Mouse (Mus musculus) embryonic facial prominence, embryonic 11.5 days (tissue): ENCODE measurements around the gene Prex1. TPM values are rescaled to one million over a fixed set of nuclear protein-coding genes. Genes with fewer than 3 reads are reported as not detected.

ENCODE experiments used
- ATAC-seq: fragments of 200-750 bp; cut with Nextera tagmentation; replicated peaks from 2 replicates; pipeline ENCODE4 v1.8.0; 2017; ENCODE audit warnings: low read depth; ENCODE audit not compliant: insufficient number of reproducible peaks, low FRiP score, low TSS enrichment
- DNase-seq: peaks from one replicate; pipeline ENCODE4 v3.0.0-alpha.2; 2015; ENCODE audit warnings: low spot score
- H3K27ac ChIP-seq: fragments of 300-500 bp; sonication (generic); replicated peaks from 2 replicates; pipeline ENCODE4 v1.5.1; 2014; ENCODE audit warnings: mild to moderate bottlenecking, low read depth, low read length, control low read depth
- H3K27me3 ChIP-seq: fragments of 300-500 bp; sonication (generic); 2 replicates; pipeline ENCODE4 v1.6.1; 2014; ENCODE audit warnings: mild to moderate bottlenecking, low read length, moderate library complexity, mixed read lengths; ENCODE audit not compliant: control insufficient read depth, insufficient read depth
- H3K36me3 ChIP-seq: fragments of 300-500 bp; sonication (generic); replicated peaks from 2 replicates; pipeline ENCODE4 v1.6.1; 2014; ENCODE audit warnings: low read depth, mild to moderate bottlenecking, low read length, moderate library complexity, mixed read lengths; ENCODE audit not compliant: control insufficient read depth, insufficient read depth
- H3K4me1 ChIP-seq: fragments of 300-500 bp; sonication (generic); 2 replicates; pipeline ENCODE4 v1.6.1; 2014; ENCODE audit warnings: low read length, mixed read lengths; ENCODE audit not compliant: control insufficient read depth, insufficient read depth
- H3K4me2 ChIP-seq: fragments of 300-500 bp; sonication (generic); 2 replicates; pipeline ENCODE4 v1.6.1; 2014; ENCODE audit warnings: low read depth, mild to moderate bottlenecking, control low read depth, low read length, moderate library complexity
- H3K4me3 ChIP-seq: fragments of 300-500 bp; sonication (generic); 2 replicates; pipeline ENCODE4 v1.5.1; 2014; ENCODE audit warnings: low read depth, low read length, control low read depth
- H3K9ac ChIP-seq: fragments of 300-500 bp; sonication (generic); replicated peaks from 2 replicates; pipeline ENCODE4 v1.6.1; 2014; ENCODE audit warnings: mild to moderate bottlenecking, control low read depth, low read length
- H3K9me3 ChIP-seq: fragments of 300-500 bp; sonication (generic); replicated peaks from 2 replicates; pipeline ENCODE4 v1.6.1; 2016; ENCODE audit warnings: mild to moderate bottlenecking, low read length, inconsistent platforms, mixed read lengths; ENCODE audit not compliant: control insufficient read depth
- WGBS: fragments of 180-500 bp; shearing (Covaris S2); extraction: QIAGEN DNeasy Blood & Tissue Kit; methylation state at CpG from one replicate; pipeline ENCODE4 v1.1.7; 2014; 5-methylcytosine and 5-hydroxymethylcytosine counted together
- polyA plus RNA-seq: library from polyadenylated mRNA; unstranded; fragments of >200 nt; fragmentation: Nextera tagmentation; extraction: Ambion mirVana; gene quantifications from 2 replicates; pipeline ENCODE4 v1.2.1, GENCODE M21; 2014

The Prex1 gene
- polyA plus RNA-seq, 1 experiment from 2014 or later = 15.5 TPM

DNA sequence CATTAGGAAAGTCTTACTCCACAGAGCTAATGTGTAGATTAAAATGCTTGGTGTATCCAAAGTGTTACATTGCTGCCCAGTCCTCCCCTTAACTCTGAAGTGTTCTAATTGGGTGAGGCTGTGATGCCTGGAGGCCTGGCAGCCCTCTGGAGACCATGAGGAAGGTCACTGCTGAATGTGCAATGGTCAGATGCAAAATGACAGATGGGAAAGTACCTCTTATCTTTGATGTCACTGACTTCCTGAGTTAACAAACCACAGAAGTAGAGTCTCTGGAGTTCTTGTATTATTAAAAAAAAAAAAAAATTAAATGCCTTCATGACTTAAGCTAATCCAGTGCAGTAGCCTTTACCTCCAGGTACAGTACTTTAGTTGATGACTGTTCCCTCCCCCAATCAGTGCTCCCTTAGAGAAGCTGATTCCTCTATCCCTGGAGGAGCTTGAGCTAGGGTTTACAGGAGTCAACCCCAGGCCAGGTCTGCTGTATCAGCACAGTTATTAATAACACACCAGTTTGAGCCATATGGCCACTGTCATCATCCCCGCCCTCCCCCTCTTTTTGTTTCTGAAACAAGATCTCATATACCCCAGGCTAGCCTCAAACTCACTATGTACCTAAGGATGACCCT lies 5.8 kb upstream of the Prex1 start:
- H3K27ac ChIP-seq = no peak overlapping the region
- H3K36me3 ChIP-seq = no peaks in the 10 kb centered on the region
- no peaks in the 10 kb centered on the region for H3K4me1 ChIP-seq
- no peak overlapping the region for H3K9ac ChIP-seq
- H3K27me3 ChIP-seq = no peaks in the 10 kb centered on the region
- no peak overlapping the region for H3K4me2 ChIP-seq
- no peak overlapping the region for H3K4me3 ChIP-seq
- no peaks in the 10 kb centered on the region for H3K9me3 ChIP-seq
- WGBS = 86% methylated on average over 1 of the region's 1 CpGs
- DNase-seq (no peak), ATAC-seq (no peak)

- WGBS = 56% methylated on average over 7 of the region's 7 CpGs
- Histone ChIP-seq H3K4me2 (no peak overlapping the region), H3K9ac (no peak overlapping the region), H3K36me3 (no peaks in the 10 kb centered on the region), H3K4me3 (no peak overlapping the region), H3K4me1 (peaks cover 4% of the 10 kb centered on the region), H3K27ac (no peak overlapping the region), H3K27me3 (no peaks in the 10 kb centered on the region), H3K9me3 (no peaks in the 10 kb centered on the region)
- ATAC-seq (no peak), DNase-seq (no peak)
Measured at GRCm38 (mm10) chr2:166716067-166716466, 2.4 kb upstream of the Prex1 start.

DNA sequence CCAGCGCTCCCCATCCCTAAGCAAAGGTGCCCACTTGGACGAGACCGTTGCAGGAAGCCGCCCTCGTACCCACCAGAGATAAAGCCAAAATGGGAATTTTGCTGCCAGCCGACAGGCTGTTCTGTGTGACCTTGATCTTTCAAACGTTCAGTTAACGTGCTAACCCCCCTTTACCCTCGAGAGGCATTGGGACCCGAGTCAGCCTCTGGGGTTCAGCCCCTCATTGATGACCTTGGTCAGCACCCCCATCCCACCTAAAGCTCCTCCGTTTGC lies 731 bp upstream of the Prex1 start:
- no peaks in the 10 kb centered on the region for H3K9me3 ChIP-seq
- H3K27me3 ChIP-seq = no peaks in the 10 kb centered on the region
- H3K4me3 ChIP-seq = peak overlapping the region; percentile 43
- ATAC-seq (no peak), DNase-seq (no peak)
- peak overlapping the region; percentile 71 for H3K4me2 ChIP-seq
- H3K9ac ChIP-seq = peak overlapping the region; percentile 64
- peaks cover 4% of the 10 kb centered on the region for H3K4me1 ChIP-seq
- no peaks in the 10 kb centered on the region for H3K36me3 ChIP-seq
- no peak overlapping the region for H3K27ac ChIP-seq
- WGBS = 8% methylated on average over 11 of the region's 11 CpGs

DNA sequence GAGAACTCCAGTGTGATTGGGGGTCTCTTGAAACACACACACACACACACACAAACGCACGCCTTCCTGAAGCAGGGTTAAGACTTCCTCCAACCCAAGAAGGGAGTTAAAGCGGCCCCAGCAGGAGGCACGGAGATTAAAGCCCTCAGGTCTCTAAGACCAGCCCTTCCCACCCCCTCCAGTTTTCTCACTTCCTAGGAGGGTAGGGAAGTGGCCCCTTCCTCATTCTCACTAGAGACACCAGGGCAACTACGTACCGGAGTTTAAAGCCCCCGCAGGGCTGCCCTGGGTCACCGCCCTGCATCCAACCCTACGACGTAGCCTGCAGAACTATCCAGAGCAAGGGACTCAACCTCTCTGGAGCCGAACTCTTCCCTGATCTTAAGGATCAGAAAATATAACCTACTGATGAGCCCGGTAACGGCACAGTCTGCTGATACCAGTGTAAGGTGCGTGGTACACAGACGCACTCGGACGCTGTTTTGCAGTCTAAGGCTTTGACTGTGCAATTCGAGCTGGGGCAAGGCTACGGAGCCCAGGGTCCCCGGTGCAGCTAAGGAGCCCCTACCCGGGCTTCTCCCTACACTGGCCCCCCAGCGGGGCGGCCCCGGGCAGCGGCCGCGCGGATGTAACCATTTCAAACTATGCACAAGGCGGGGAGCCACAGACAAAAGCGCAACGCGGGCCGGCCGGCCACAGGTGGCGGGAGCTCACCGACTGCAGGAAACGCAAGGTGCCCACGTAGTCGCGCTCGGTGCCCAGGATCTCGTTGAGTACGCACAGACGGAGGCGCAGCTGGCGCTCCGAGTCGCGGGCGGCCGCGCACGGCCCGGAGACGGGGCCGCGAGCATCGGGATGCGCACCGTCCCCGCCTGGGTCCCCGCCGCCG lies 587 bp downstream of the Prex1 start:
- ATAC-seq (peak; percentile 55), DNase-seq (peak; percentile 63)
- no peaks in the 10 kb centered on the region for H3K9me3 ChIP-seq
- H3K27ac ChIP-seq = 0 out of 2 replicates have a peak overlapping the region, but pooled peaks have one; percentile 17
- peaks cover 4% of the 10 kb centered on the region for H3K4me1 ChIP-seq
- H3K4me3 ChIP-seq = peak overlapping the region; percentile 73
- H3K9ac ChIP-seq = peak overlapping the region; percentile 66
- H3K27me3 ChIP-seq = no peaks in the 10 kb centered on the region
- under 1% methylated on average over 52 of the region's 64 CpGs for WGBS
- no peaks in the 10 kb centered on the region for H3K36me3 ChIP-seq
- H3K4me2 ChIP-seq = peak overlapping the region; percentile 70

DNA sequence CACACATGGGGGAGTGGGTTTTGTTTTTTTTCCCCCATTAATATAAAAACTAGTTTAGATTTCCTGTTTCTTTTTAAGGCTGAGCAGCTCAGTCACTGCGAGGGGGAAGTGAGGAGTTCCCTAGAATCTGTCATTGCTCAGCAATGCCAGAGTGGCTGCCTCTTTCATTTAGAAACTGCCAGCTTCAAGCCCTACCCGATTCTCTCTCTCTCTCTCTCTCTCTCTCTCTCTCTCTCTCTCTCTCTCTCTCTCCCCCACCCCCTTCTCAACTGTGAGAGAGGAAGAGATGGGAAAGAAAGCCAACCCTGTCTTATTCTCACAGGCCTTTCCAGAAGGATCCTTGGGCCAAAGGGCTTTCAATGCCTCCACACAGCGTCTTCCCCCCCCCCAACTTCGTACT lies 1.3 kb downstream of the Prex1 start:
- Histone ChIP-seq H3K36me3 (no peaks in the 10 kb centered on the region), H3K9me3 (no peaks in the 10 kb centered on the region), H3K27me3 (no peaks in the 10 kb centered on the region), H3K4me3 (peak overlapping the region; percentile 73), H3K4me1 (peaks cover 4% of the 10 kb centered on the region), H3K27ac (no peak overlapping the region), H3K4me2 (peak overlapping the region; percentile 70), H3K9ac (peak overlapping the region; percentile 66)
- 0% methylated on average over 4 of the region's 4 CpGs for WGBS
- DNase-seq (peak; percentile 28), ATAC-seq (no peak)

DNA sequence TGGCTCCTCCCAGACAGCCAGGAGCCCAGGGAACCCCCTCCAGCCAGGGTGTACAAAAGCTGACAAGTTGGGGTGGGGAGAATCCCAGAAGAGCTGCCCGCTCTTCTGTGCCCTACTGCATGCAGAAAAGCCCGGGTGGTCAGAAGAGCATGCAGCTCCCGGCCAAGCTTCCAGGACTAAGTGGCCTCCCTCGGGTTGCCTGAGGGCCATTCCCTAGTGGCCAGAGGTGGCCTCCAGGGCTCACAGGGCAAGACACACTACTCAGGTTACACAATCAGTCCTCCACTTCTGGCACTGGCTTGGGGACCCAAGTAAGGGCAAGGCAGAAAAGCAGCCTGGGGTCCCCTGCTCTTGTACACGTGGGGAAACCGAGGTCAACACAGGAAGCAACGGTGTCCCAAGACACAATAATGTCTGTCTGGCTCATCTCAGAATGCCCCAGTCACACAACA lies 1.9 kb downstream of the Prex1 start:
- no peak for DNase-seq
- H3K9ac ChIP-seq = peak overlapping the region; percentile 29

DNA sequence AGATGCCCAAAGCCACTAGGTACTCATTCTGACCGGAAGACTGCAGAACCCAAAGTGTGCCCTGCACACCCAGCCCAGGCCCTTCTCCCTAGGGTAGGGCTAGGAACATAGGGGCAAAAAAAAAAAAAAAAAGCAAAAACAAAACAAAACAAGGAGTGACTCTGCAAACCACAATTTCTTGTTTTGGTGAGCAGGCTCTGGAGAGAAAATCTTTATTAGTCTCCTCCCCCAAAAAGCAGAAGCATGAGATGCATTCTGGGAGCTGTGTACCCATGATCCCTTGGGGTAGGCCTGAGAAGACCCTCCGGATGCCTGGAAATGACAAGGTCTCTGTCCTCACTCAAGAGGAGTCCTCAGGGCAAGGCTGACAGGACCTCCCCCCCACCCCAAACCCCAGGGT lies 3.7 kb downstream of the Prex1 start:
- Histone ChIP-seq H3K36me3 (peaks cover 1% of the 10 kb centered on the region), H3K9me3 (no peaks in the 10 kb centered on the region), H3K27ac (no peak overlapping the region), H3K27me3 (no peaks in the 10 kb centered on the region), H3K4me1 (peaks cover 4% of the 10 kb centered on the region), H3K4me3 (no peak overlapping the region), H3K9ac (no peak overlapping the region), H3K4me2 (no peak overlapping the region)
- no peak for DNase-seq
- ATAC-seq = no peak
- 94% methylated on average over 2 of the region's 2 CpGs for WGBS

More for the DNA sequence above, 1.9 kb downstream of the Prex1 start:
- peak overlapping the region; percentile 73 for H3K4me3 ChIP-seq
- H3K27me3 ChIP-seq = no peaks in the 10 kb centered on the region
- no peak for ATAC-seq
- H3K4me1 ChIP-seq = peaks cover 4% of the 10 kb centered on the region
- H3K9me3 ChIP-seq = no peaks in the 10 kb centered on the region
- H3K27ac ChIP-seq = no peak overlapping the region
- peak overlapping the region; percentile 70 for H3K4me2 ChIP-seq
- WGBS = 10% methylated on average over 7 of the region's 7 CpGs
- no peaks in the 10 kb centered on the region for H3K36me3 ChIP-seq

GRCm38 (mm10) chr2:166708304-166708703 lies 5.3 kb downstream of the Prex1 start:
- Histone ChIP-seq H3K4me2 (no peak overlapping the region), H3K9me3 (no peaks in the 10 kb centered on the region), H3K4me1 (peaks cover 4% of the 10 kb centered on the region), H3K36me3 (peaks cover 2% of the 10 kb centered on the region), H3K27me3 (no peaks in the 10 kb centered on the region), H3K4me3 (no peak overlapping the region), H3K9ac (no peak overlapping the region), H3K27ac (no peak overlapping the region)
- 85% methylated on average over 8 of the region's 8 CpGs for WGBS
- ATAC-seq (no peak), DNase-seq (no peak)
